Mouse (Mus musculus) G1E (cell line): Measurements from ENCODE around the gene Gm28230.

Experiments
- CTCF ChIP-seq: IDR thresholded peaks from 2 replicates; pipeline ENCODE4 v1.5.1; 2012; ENCODE audit warnings: low read depth, low read length, inconsistent platforms, mixed read lengths
- GATA1 ChIP-seq: IDR thresholded peaks from 2 replicates; pipeline ENCODE4 v1.6.1; 2012; ENCODE audit warnings: borderline replicate concordance, low read length, inconsistent platforms, mixed read lengths
- POLR2AphosphoS5 ChIP-seq: IDR thresholded peaks from 2 replicates; pipeline ENCODE4 v1.6.1; 2012; ENCODE audit warnings: low read depth, low read length, inconsistent platforms; ENCODE audit not compliant: insufficient replicate concordance
- TAL1 ChIP-seq: conservative IDR thresholded peaks from 2 replicates; pipeline ENCODE4 v1.6.1; 2012; ENCODE audit warnings: low read depth, low read length, inconsistent platforms, mixed read lengths

- TF ChIP-seq CTCF (no peak), GATA1 (no peak), TAL1 (no peak), POLR2AphosphoS5 (no peak)
Observed at GRCm38 (mm10) chr2:74753175-74753523, 26.6 kb downstream of the Gm28230 start.
